Mouse (Mus musculus) liver, embryonic 14.5 days (tissue): ENCODE data around the gene Ing2.
A peak's percentile ranks its signal among the peaks of the same experiment; 100 is the strongest.

Source experiments
- CTCF ChIP-seq: IDR thresholded peaks from 2 replicates; pipeline ENCODE4 v1.5.1; 2016; ENCODE audit warnings: antibody characterized with exemption, low read depth, control low read depth
- EP300 ChIP-seq: IDR thresholded peaks from 2 replicates; pipeline ENCODE4 v1.6.1; 2016; ENCODE audit warnings: antibody characterized with exemption, low read depth

GRCm38 (mm10) chr8:47689704-47690326 lies 14.5 kb upstream of the Ing2 start:
- peak; percentile 57 for TF ChIP-seq CTCF
- no peak for TF ChIP-seq EP300
